Mouse (Mus musculus) spleen, adult 12 weeks (tissue): Measurements from ENCODE around the gene Tcp10c.
"Not testable (repeated sequence)": the region's sequence is repeated elsewhere in the genome, so short reads cannot be mapped to it uniquely, and the experiment has no call there.

Experiments used
- DNase-seq: peaks from one replicate; pipeline ENCODE4 v3.0.0; 2022; ENCODE audit warnings: low spot score

The Tcp10c gene

DNA sequence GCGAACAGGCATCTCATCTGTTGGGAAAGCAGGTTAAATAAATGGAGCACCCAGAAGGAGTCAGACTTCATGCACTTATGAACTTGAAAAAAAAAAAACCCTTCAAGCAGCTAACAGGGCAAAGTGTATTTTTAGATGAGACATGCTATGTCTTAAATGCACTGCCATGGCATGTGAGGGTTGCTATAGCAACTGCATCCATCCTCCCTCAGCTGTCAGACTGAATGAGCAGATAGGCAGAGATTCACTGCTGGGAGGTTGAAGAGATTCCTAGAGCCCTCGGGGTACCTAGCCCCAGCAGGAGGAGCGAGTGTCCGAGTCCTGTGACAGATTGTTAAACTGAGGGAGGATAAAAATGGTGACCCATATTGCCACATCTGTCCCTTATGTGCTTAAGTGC is 36.6 kb downstream of the Tcp10c start:
- not testable (repeated sequence) for DNase-seq

DNA sequence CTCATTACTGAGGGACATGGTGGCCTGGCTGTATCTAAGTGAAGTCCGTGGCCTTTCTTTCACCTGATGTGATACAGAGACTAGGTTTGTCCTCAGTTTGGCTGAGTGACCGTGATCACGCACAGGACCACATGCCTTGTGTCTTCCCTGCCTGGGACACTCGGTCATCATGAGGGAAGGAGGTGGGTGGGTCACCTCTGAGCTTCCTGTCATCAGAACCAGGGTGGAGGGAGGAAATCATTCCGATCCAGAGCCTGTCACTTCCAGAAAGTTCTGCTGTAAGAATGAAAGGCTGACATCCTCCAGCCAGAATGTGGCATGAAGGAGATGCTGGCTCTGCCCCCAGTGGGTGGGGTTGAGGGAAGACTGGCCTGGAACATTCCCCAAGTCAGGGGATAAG is 45.6 kb downstream of the Tcp10c start:
- DNase-seq, result not testable (repeated sequence)

DNA sequence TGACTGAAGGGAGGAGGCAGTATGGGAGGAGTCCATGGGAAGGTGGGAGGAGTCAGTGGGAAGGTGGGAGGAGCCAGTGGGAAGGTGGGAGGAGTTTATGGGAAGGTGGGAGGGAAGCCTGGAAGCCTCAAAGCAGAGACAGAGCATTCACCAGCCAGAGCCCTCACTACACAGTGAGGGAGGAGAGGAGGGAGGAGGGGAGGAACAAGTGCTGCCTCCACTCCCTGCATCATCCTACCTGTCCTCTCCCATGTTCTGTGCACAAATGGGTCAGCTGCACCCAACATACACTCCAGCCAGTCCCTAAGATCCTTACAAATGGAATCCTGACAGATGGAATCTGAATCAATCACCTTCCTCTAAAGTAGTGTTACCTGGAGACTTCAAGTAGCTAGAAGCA is 47.7 kb downstream of the Tcp10c start:
- DNase-seq, result not testable (repeated sequence)

DNA sequence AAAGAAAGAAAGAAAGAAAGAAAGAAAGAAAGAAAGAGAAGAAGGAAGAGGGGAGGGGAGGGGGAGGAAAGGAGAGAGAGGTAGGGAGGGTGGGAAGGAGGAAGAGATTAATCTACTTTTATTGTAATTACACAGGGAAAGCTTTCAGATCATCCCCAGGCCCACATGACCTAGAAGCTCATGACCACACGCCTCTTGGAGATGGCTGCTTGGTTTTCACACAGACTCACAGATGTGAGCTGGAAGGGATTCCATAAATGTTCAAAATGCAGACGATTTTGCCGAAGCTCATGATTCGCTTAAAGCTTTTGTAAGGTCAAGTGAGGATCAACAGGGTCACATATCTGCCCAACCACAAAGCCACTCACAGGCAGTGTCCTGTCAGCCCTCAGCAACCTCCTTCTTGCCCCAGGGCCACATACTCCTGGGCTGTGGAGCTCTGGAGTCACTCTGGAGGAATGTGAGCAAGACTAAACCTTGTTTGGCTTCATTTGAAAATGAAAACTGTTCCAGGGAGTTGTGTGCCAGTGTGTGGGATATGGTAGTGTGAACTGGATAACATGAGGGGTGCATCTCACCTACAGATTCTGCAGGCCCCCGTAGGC is 49.3 kb downstream of the Tcp10c start:
- not testable (repeated sequence) for DNase-seq

DNA sequence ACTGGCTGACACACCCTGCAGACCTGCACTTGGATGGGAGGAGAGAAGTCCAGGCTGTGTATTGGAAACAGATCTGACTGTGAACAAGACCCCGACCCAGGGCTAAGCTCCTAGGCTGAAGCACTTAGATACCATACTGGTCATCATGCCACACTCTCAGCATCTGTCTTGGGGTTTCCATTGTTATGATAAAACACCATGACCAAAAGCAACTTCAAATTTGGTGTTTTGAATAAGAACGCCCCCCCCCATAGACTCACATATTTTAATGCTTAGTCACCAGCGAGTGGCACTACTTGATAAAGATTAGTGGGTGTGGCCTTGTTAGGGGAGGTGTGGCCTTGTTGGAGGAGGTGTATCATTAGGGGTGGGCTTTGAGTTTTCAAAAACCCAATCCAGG is 51.7 kb downstream of the Tcp10c start:
- not testable (repeated sequence) for DNase-seq

DNA sequence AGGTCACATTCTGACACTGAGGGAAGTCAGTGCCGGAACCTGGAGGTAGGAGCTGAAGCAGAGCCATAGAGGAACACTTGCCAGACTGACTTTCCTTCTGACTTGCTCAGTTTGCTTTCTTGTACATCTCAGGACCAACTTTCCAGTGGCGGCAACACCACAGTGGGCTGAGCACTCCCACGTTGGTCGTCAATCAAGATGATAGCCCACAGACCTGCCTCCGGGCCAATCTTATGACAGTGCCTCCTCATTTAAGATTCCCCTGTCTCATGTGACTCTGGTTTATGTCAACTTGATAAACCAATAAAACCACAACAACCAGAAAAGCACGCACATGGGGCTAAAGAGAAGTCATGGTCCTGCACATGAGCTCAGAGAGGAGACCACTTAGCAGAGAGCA is 52.3 kb downstream of the Tcp10c start:
- DNase-seq, result not testable (repeated sequence)

DNA sequence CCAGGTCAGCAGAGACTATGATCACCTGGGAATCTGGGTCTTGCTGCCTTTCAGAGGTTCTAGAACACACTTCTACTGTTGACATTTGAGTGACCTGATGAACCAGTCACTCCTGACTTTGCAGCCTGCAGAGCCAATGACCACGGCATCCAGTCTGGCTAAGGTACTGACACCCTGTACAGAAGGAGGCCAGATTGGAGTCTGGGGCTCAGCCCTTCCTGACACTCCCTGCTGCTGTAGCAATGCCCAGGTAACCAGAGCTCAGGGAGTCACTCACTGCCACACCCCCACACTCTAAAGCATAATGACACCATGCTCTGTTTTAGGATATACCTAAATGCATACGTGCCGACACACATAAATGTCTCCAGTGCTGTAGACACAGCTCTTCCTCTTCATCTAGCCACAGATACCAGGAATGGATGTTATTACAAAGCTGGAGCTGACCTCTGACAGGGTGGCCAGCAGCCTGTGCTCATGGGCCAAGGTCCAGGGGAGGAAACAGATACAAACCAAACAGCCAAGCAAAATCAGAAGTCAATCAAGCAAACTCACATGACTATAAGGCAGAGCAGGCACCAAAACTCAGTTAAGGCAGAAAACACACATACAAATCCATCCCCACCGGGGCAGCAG is 53.4 kb downstream of the Tcp10c start:
- not testable (repeated sequence) for DNase-seq

DNA sequence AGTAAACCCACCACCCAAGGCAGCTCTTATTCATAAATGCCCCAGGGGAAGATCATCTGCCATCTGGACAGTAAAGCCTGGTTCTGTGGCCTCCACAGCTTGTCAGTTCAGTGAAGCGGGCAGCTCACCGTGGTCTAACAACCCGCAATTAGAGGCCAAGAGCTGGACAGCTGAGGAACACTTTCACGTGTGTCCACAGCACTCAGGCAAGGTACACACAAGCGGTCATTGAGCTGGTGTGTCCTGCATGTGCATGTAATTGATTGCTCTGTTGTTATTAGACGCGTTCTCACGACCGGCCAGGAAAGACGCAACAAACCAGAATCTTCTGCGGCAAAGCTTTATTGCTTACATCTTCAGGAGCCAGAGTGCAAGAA is 53.9 kb downstream of the Tcp10c start:
- DNase-seq, result not testable (repeated sequence)

DNA sequence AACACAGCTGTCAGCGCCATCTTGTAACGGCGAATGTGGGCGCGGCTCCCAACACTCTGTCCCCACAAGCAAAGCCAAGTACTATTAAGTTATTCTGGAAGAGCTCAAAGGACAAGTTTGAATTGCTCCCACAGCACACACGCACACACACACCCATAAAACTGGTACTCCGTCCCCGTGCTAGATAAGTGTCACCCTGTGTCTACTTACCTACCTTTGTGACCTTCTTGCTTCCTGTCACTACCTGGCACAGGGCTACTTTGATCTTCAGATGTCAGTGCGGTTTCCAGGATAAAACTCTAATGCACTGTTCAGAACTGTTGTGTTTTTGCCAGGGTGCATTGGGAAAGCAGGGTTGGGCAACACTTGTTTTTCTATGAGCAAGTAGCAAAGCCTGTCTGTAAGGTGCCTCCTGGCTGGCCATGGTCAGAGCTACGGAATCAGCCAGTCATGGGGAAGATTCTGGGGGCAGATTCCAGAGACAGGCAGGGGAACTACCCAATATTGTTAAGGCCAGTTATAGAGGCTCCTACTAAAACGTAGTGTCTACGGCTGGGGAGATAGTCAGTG is 66.7 kb downstream of the Tcp10c start:
- DNase-seq, result not testable (repeated sequence)

DNA sequence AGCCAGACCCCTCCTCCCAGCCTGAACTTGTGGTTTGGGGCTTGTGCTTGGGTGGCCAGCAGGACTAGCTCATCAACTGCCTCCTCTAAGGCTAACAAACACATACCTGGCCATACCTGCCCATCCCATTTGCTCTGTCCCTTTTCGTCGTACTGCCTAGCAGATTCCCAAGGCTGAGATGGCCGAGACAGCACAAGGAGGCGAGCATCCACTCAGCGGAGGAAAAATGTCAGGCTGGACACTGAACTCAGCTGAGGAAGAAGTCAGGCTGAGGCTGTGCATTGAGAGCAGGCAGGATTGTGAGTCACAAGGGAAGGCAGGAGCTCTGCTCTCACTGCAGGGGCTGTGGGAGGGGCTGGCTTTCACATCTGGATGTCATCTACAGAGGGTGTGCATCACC is 68.3 kb downstream of the Tcp10c start:
- not testable (repeated sequence) for DNase-seq

DNA sequence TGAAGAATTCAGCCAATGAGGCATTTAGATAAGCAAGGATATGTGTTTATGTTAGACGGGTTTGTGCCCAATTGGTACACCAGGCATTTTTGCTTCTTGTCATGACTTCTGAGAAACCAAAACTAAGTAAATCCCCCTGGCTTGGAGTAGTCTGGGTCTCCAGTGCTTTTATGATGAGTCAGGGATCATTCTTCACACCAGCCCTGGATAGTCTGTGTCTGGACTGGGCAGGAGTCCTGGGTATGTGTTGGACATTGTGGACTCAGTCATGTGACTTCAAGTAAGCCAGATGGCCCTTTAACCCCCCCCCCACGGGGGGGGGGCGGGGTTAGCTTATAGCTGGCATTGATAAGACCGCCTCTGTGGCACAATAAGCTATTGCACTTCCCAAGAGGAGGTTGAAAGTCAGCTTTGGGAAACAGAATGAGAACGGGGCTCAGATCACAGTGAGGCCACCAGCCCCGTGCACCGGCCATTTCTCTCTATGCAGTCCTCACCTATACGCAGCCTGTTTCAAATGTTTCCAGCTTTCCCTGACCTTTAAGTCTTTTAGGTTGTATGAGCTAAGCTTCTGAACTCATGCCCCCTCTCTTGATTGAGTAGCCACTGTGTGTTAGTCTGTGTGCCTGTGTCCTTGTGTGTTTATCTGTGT is 69.1 kb downstream of the Tcp10c start:
- DNase-seq, result not testable (repeated sequence)

DNA sequence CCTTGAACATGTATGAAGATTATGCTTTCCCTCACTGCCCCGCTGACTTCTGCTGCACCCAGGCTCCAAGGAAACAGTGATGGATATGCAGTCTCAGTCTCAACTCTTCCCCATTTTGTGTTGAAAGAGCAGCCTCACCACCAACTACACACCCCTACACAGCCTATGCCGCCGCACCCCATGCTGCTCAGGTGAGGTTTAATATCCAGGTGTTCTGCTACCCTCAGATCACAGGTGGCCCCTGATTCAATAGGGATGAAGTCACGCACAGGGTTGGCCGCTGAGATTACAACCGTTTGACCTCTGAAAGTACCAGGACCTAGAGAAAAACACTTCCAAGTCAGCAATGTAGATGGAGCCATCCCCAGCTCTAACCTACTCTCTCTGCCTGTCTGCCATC is 69.9 kb downstream of the Tcp10c start:
- not testable (repeated sequence) for DNase-seq

DNA sequence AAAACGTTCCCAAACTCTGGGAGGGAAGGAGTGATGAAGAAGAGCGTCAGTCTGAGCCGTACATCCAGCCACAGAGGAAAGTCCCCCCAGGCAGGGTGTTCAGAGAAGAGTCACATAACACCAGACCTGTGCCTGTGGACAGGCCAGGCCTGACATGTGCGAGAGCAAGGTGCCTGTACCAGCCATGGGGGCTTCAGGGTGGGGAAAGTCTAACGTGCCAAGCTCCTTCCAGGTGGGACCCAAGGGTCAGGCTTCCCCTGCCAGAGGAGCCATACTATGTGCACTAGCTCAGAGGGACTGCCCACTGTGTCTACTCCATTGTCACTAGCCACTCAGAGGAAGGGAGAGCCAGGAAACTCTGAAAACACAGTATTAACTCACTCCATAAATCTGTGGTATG is 71.3 kb downstream of the Tcp10c start:
- not testable (repeated sequence) for DNase-seq

DNA sequence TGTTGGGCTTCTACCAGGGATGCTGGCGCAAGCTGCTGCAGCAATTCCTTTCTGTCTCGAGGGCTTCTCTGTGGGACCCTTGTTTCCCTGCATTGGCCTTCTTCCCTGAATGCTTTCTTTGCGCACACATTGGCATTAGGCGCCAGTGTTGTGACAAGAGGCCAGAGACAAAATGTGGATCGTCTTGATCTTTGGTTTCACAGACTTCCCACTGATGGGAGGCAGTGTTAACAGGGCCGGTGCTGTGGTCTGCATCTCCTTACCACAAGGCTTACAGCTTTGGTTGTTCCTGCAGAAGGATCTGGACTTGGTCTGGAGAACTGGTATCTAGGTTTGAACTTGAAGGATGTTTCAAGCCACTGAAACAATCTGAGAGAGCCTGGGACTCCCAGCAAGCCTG is 72.1 kb downstream of the Tcp10c start:
- not testable (repeated sequence) for DNase-seq
